Mouse (Mus musculus) forebrain, embryonic 14.5 days (tissue): ENCODE data around the gene Sprn. TPM values are rescaled to one million over a fixed set of nuclear protein-coding genes. Genes with fewer than 3 reads are reported as not detected.

Experiments used
- polyA plus RNA-seq: library from polyadenylated mRNA; unstranded; fragments of >200 nt; fragmentation: Nextera tagmentation; extraction: Ambion mirVana; gene quantifications from 2 replicates; pipeline ENCODE4 v1.2.1, GENCODE M21; 2014

Sprn gene
- polyA plus RNA-seq, 1 experiment from 2014 or later: 7.9 TPM

Other genes with a start within 250 kb of the Sprn start
- gene Utf1, start 211.1 kb downstream of the Sprn start, polyA plus RNA-seq: not detected in 2 replicates
- gene 6430531B16Rik, start 176.1 kb downstream of the Sprn start, polyA plus RNA-seq: 0.51 and 0.86 TPM in 2 replicates
- 1.3 and 2.1 TPM in 2 replicates for gene Adam8, start 162.3 kb downstream of the Sprn start, polyA plus RNA-seq
- 52.5 and 53.6 TPM in 2 replicates for gene Zfp511, start 118.5 kb downstream of the Sprn start, polyA plus RNA-seq
- 64.3 and 67.7 TPM in 2 replicates for gene Tubgcp2, start 118.2 kb downstream of the Sprn start, polyA plus RNA-seq
- gene Msx3, start 105.8 kb downstream of the Sprn start, polyA plus RNA-seq: 0.93 and 1.2 TPM in 2 replicates
- gene Caly, start 72.3 kb downstream of the Sprn start, polyA plus RNA-seq: 114 and 141 TPM in 2 replicates
- not detected in 2 replicates for gene Prap1, start 61.5 kb downstream of the Sprn start, polyA plus RNA-seq
- 19.7 and 23.9 TPM in 2 replicates for gene Fuom, start 52.4 kb downstream of the Sprn start, polyA plus RNA-seq
- 7.2 and 8.8 TPM in 2 replicates for gene Paox, start 39.1 kb downstream of the Sprn start, polyA plus RNA-seq
- gene Echs1, start 38.4 kb downstream of the Sprn start, polyA plus RNA-seq: 138 and 154 TPM in 2 replicates
- 40.7 and 42.9 TPM in 2 replicates for gene Mtg1, start 17.3 kb downstream of the Sprn start, polyA plus RNA-seq
- not detected in 2 replicates for gene Olfr522, start 9.9 kb upstream of the Sprn start, polyA plus RNA-seq
- not detected in 2 replicates for gene Olfr523, start 18.3 kb upstream of the Sprn start, polyA plus RNA-seq
- gene Olfr524, start 51.1 kb upstream of the Sprn start, polyA plus RNA-seq: not detected in 2 replicates
- not detected in 2 replicates for gene Cd163l1, start 63.4 kb upstream of the Sprn start, polyA plus RNA-seq
- not detected in 2 replicates for gene 5830411N06Rik, start 92.4 kb upstream of the Sprn start, polyA plus RNA-seq
- gene Olfr525, start 166.0 kb upstream of the Sprn start, polyA plus RNA-seq: not detected in 2 replicates
- not detected in 2 replicates for gene Olfr527, start 179.1 kb upstream of the Sprn start, polyA plus RNA-seq
- not detected in 2 replicates for gene Olfr60, start 206.8 kb upstream of the Sprn start, polyA plus RNA-seq
- gene Olfr530, start 221.5 kb upstream of the Sprn start, polyA plus RNA-seq: not detected in 2 replicates
- gene Olfr531, start 248.0 kb upstream of the Sprn start, polyA plus RNA-seq: not detected in 2 replicates